Mouse (Mus musculus) kidney, embryonic 15.5 days (tissue): ENCODE measurements around the gene Fam89b. TPM values are rescaled to one million over a fixed set of nuclear protein-coding genes. Genes with fewer than 3 reads are reported as not detected.
A peak's percentile ranks its signal among the peaks of the same experiment; 100 is the strongest.
"Not testable (repeated sequence)": the region's sequence is repeated elsewhere in the genome, so short reads cannot be mapped to it uniquely, and the experiment has no call there.

ENCODE experiments used
- ATAC-seq: fragments of 200-750 bp; cut with Nextera tagmentation; replicated peaks from 2 replicates; pipeline ENCODE4 v1.8.0; 2017; ENCODE audit warnings: moderate TSS enrichment; ENCODE audit not compliant: low FRiP score
- H3K27ac ChIP-seq: fragments of 300-500 bp; sonication (generic); 2 replicates; pipeline ENCODE4 v1.5.1; 2015; ENCODE audit warnings: mild to moderate bottlenecking, inconsistent platforms
- H3K27me3 ChIP-seq: fragments of 300-500 bp; sonication (generic); 2 replicates; pipeline ENCODE4 v1.6.1; 2015; ENCODE audit warnings: inconsistent platforms
- H3K36me3 ChIP-seq: fragments of 300-500 bp; sonication (generic); 2 replicates; pipeline ENCODE4 v1.6.1; 2015; ENCODE audit warnings: inconsistent platforms
- H3K4me1 ChIP-seq: fragments of 300-500 bp; sonication (generic); 2 replicates; pipeline ENCODE4 v1.6.1; 2015; ENCODE audit warnings: inconsistent platforms
- H3K4me2 ChIP-seq: fragments of 300-500 bp; sonication (generic); 2 replicates; pipeline ENCODE4 v1.6.1; 2015; ENCODE audit warnings: moderate library complexity, mild to moderate bottlenecking, inconsistent platforms
- H3K4me3 ChIP-seq: fragments of 300-500 bp; sonication (generic); replicated peaks from 2 replicates; pipeline ENCODE4 v1.5.1; 2015; ENCODE audit warnings: mild to moderate bottlenecking, inconsistent platforms
- H3K9ac ChIP-seq: fragments of 300-500 bp; sonication (generic); 2 replicates; pipeline ENCODE4 v1.6.1; 2015; ENCODE audit warnings: mild to moderate bottlenecking, inconsistent platforms
- H3K9me3 ChIP-seq: fragments of 300-500 bp; sonication (generic); replicated peaks from 2 replicates; pipeline ENCODE4 v1.6.1; 2016; ENCODE audit warnings: inconsistent platforms
- WGBS: fragments of 180-500 bp; shearing (Covaris S2); methylation state at CpG from one replicate; pipeline ENCODE4 v1.1.7; 2015; ENCODE audit warnings: mixed read lengths; 5-methylcytosine and 5-hydroxymethylcytosine counted together
- microRNA-seq: library from miRNA; unstranded; fragments of <30 nt; microRNA quantifications from one replicate; pipeline ENCODE4, GENCODE M21; 2016
- polyA plus RNA-seq: library from polyadenylated mRNA; unstranded; fragments of >200 nt; fragmentation: Nextera tagmentation; extraction: Ambion mirVana; gene quantifications from 2 replicates; pipeline ENCODE4 v1.2.1, GENCODE M21; 2015

Gene Fam89b
- polyA plus RNA-seq, 1 experiment from 2014 or later: 91.4 TPM

GRCm38 (mm10) chr19:5687738-5688137 is 41.7 kb downstream of the Fam89b start:
- 15% methylated on average over 9 of the region's 9 CpGs for WGBS
- H3K4me1 ChIP-seq: peaks cover 40% of the 10 kb centered on the region
- H3K36me3 ChIP-seq: peaks cover 55% of the 10 kb centered on the region

GRCm38 (mm10) chr19:5686954-5687353 is 42.5 kb downstream of the Fam89b start:
- Histone ChIP-seq H3K4me1 (peaks cover 33% of the 10 kb centered on the region), H3K9ac (peak overlapping the region; percentile 79; the same call in 1 of the 2 replicates), H3K36me3 (peaks cover 59% of the 10 kb centered on the region), H3K4me3 (peak overlapping the region; percentile 81), H3K4me2 (peak overlapping the region; percentile 96)
- not testable (repeated sequence) for ATAC-seq, H3K9me3 ChIP-seq, H3K27ac ChIP-seq, H3K27me3 ChIP-seq
- WGBS: 88% methylated on average over 12 of the region's 12 CpGs

More at GRCm38 (mm10) chr19:5687738-5688137, 41.7 kb downstream of the Fam89b start:
- Histone ChIP-seq H3K27ac (peak overlapping the region; percentile 96), H3K4me3 (peak overlapping the region; percentile 81), H3K27me3 (no peaks in the 10 kb centered on the region), H3K4me2 (peak overlapping the region; percentile 96), H3K9ac (peak overlapping the region; percentile 79), H3K9me3 (no peaks in the 10 kb centered on the region)
- ATAC-seq: no peak

- Histone ChIP-seq H3K27ac (no peak overlapping the region), H3K9me3 (no peaks in the 10 kb centered on the region), H3K36me3 (peaks cover 59% of the 10 kb centered on the region), H3K27me3 (no peaks in the 10 kb centered on the region), H3K4me2 (no peak overlapping the region), H3K9ac (no peak overlapping the region), H3K4me3 (no peak overlapping the region), H3K4me1 (peaks cover 27% of the 10 kb centered on the region)
- WGBS: 92% methylated on average over 13 of the region's 13 CpGs
- ATAC-seq: no peak
These were observed 43.0 kb downstream of the Fam89b start for GRCm38 (mm10) chr19:5686437-5686836.

- ATAC-seq: no peak
- Histone ChIP-seq H3K9me3 (no peaks in the 10 kb centered on the region), H3K36me3 (peaks cover 59% of the 10 kb centered on the region), H3K4me1 (peaks cover 22% of the 10 kb centered on the region), H3K4me2 (no peak overlapping the region), H3K4me3 (no peak overlapping the region), H3K27ac (no peak overlapping the region), H3K27me3 (no peaks in the 10 kb centered on the region), H3K9ac (no peak overlapping the region)
- 93% methylated on average over 11 of the region's 11 CpGs for WGBS
These were observed 43.6 kb downstream of the Fam89b start for GRCm38 (mm10) chr19:5685861-5686260.

- Histone ChIP-seq H3K27me3 (no peaks in the 10 kb centered on the region), H3K27ac (no peak overlapping the region), H3K4me3 (no peak overlapping the region), H3K9me3 (no peaks in the 10 kb centered on the region), H3K36me3 (peaks cover 62% of the 10 kb centered on the region), H3K4me1 (peaks cover 17% of the 10 kb centered on the region), H3K4me2 (no peak overlapping the region), H3K9ac (no peak overlapping the region)
- no peak for ATAC-seq
- WGBS: 95% methylated on average over 19 of the region's 19 CpGs
These were observed 44.0 kb downstream of the Fam89b start for GRCm38 (mm10) chr19:5685431-5685830.

GRCm38 (mm10) chr19:5684985-5685384 is 44.5 kb downstream of the Fam89b start:
- Histone ChIP-seq H3K9me3 (no peaks in the 10 kb centered on the region), H3K9ac (no peak overlapping the region), H3K27ac (no peak overlapping the region), H3K4me2 (no peak overlapping the region), H3K36me3 (peaks cover 66% of the 10 kb centered on the region), H3K4me3 (no peak overlapping the region), H3K27me3 (no peaks in the 10 kb centered on the region), H3K4me1 (peaks cover 13% of the 10 kb centered on the region)
- WGBS: 92% methylated on average over 13 of the region's 13 CpGs
- ATAC-seq: no peak

GRCm38 (mm10) chr19:5684236-5684635 is 45.2 kb downstream of the Fam89b start:
- Histone ChIP-seq H3K9me3 (no peaks in the 10 kb centered on the region), H3K36me3 (peaks cover 74% of the 10 kb centered on the region), H3K9ac (no peak overlapping the region), H3K27ac (no peak overlapping the region), H3K27me3 (no peaks in the 10 kb centered on the region), H3K4me1 (peaks cover 12% of the 10 kb centered on the region), H3K4me3 (no peak overlapping the region), H3K4me2 (no peak overlapping the region)
- no peak for ATAC-seq
- WGBS: 88% methylated on average over 12 of the region's 12 CpGs

- Histone ChIP-seq H3K36me3 (peaks cover 96% of the 10 kb centered on the region), H3K9me3 (no peaks in the 10 kb centered on the region), H3K9ac (no peak overlapping the region), H3K27ac (no peak overlapping the region), H3K4me2 (no peak overlapping the region), H3K4me3 (no peak overlapping the region), H3K27me3 (no peaks in the 10 kb centered on the region), H3K4me1 (no peaks in the 10 kb centered on the region)
- no peak for ATAC-seq
- WGBS: 58% methylated on average over 4 of the region's 4 CpGs
These were observed 49.0 kb downstream of the Fam89b start for GRCm38 (mm10) chr19:5680432-5680831.

Small RNAs within 50 kb of the gene (microRNA-seq; reads per million reads assigned to microRNA genes)
- gene Mir6987: not detected

Other genes with a start within 250 kb of the Fam89b start
- 37.0 and 47.4 TPM in 2 replicates for gene Mus81, start 241.3 kb downstream of the Fam89b start, polyA plus RNA-seq
- 2,798 and 2,930 TPM in 2 replicates for gene Cfl1, start 239.2 kb downstream of the Fam89b start, polyA plus RNA-seq
- 0.30 and 0.32 TPM in 2 replicates for gene 1700020D05Rik, start 225.9 kb downstream of the Fam89b start, polyA plus RNA-seq
- 7.5 and 9.3 TPM in 2 replicates for gene Snx32, start 219.1 kb downstream of the Fam89b start, polyA plus RNA-seq
- 11.3 and 12.0 TPM in 2 replicates for gene Ovol1, start 169.0 kb downstream of the Fam89b start, polyA plus RNA-seq
- gene Ap5b1, start 161.6 kb downstream of the Fam89b start, polyA plus RNA-seq: 9.7 and 10.8 TPM in 2 replicates
- gene Rnaseh2c, start 127.8 kb downstream of the Fam89b start, polyA plus RNA-seq: 158 and 163 TPM in 2 replicates
- gene Kat5, start 119.4 kb downstream of the Fam89b start, polyA plus RNA-seq: 53.5 and 58.8 TPM in 2 replicates
- 47.3 and 52.4 TPM in 2 replicates for gene Rela, start 92.2 kb downstream of the Fam89b start, polyA plus RNA-seq
- 30.8 and 39.8 TPM in 2 replicates for gene Sipa1, start 65.9 kb downstream of the Fam89b start, polyA plus RNA-seq
- gene Map3k11, start 40.9 kb downstream of the Fam89b start, polyA plus RNA-seq: 42.6 and 43.2 TPM in 2 replicates
- 22.2 and 30.1 TPM in 2 replicates for gene Pcnx3, start 40.7 kb downstream of the Fam89b start, polyA plus RNA-seq
- 0.15 and 0.38 TPM in 2 replicates for gene Kcnk7, start 25.3 kb downstream of the Fam89b start, polyA plus RNA-seq
- 20.5 and 25.9 TPM in 2 replicates for gene Ehbp1l1, start 3.3 kb downstream of the Fam89b start, polyA plus RNA-seq
- gene Ltbp3, start 11.3 kb upstream of the Fam89b start, polyA plus RNA-seq: 18.5 and 18.8 TPM in 2 replicates
- 69.6 and 76.0 TPM in 2 replicates for gene Scyl1, start 41.8 kb upstream of the Fam89b start, polyA plus RNA-seq
- gene Frmd8, start 145.6 kb upstream of the Fam89b start, polyA plus RNA-seq: 40.2 and 43.1 TPM in 2 replicates
- gene Slc25a45, start 148.2 kb upstream of the Fam89b start, polyA plus RNA-seq: 8.1 and 8.5 TPM in 2 replicates
- 4.2 and 4.7 TPM in 2 replicates for gene Tigd3, start 164.5 kb upstream of the Fam89b start, polyA plus RNA-seq
- 166 and 178 TPM in 2 replicates for gene Dpf2, start 183.4 kb upstream of the Fam89b start, polyA plus RNA-seq
- gene Cdc42ep2, start 195.2 kb upstream of the Fam89b start, polyA plus RNA-seq: 13.4 and 15.5 TPM in 2 replicates
- gene Pola2, start 234.5 kb upstream of the Fam89b start, polyA plus RNA-seq: 75.3 and 83.2 TPM in 2 replicates